Mouse (Mus musculus) bone marrow, adult 2 months (tissue): Measurements from ENCODE around the gene Gpr176.

Source experiments
- CTCF ChIP-seq: fragments of 200-500 bp; IDR thresholded peaks from 2 replicates; pipeline ENCODE4 v1.5.1; 2011; ENCODE audit warnings: low read length, control low read depth; ENCODE audit not compliant: control insufficient read depth, insufficient read depth
- POLR2A ChIP-seq: fragments of 200-500 bp; IDR thresholded peaks from 2 replicates; pipeline ENCODE4 v1.6.1; 2011; ENCODE audit warnings: low read depth, mild to moderate bottlenecking, control low read depth, low read length, borderline replicate concordance; ENCODE audit not compliant: control insufficient read depth

- TF ChIP-seq CTCF (no peak), POLR2A (no peak)
These were observed 52.7 kb downstream of the Gpr176 start for GRCm38 (mm10) chr2:118320519-118320918.
